Mouse (Mus musculus) brain, embryonic 14.5 days (tissue): ENCODE data around the gene Dhx37. TPM values are rescaled to one million over a fixed set of nuclear protein-coding genes. Genes with fewer than 3 reads are reported as not detected.
"Not testable (repeated sequence)": the region's sequence is repeated elsewhere in the genome, so short reads cannot be mapped to it uniquely, and the experiment has no call there.

Experiments used
- DNase-seq: peaks from one replicate; pipeline ENCODE4 v3.0.0-alpha.2; 2011; ENCODE audit warnings: low read depth
- CTCF ChIP-seq: fragments of 200-500 bp; IDR thresholded peaks from 2 replicates; pipeline ENCODE4 v1.5.1; 2012; ENCODE audit warnings: inconsistent platforms, mild to moderate bottlenecking, moderate library complexity, borderline replicate concordance; ENCODE audit not compliant: insufficient read depth, insufficient read length; ENCODE audit errors: extremely low read depth
- POLR2A ChIP-seq: fragments of 200-500 bp; IDR thresholded peaks from 2 replicates; pipeline ENCODE4 v1.6.1; 2012; ENCODE audit warnings: mild to moderate bottlenecking, inconsistent platforms, borderline replicate concordance; ENCODE audit not compliant: poor library complexity, insufficient read depth, insufficient read length, severe bottlenecking; ENCODE audit errors: extremely low read depth
- polyA plus RNA-seq: library from polyadenylated mRNA; depleted of rRNA; stranded (reverse); fragments of >200 nt; gene quantifications from 2 replicates; pipeline ENCODE4 v1.2.3, GENCODE M21; 2012

Dhx37 gene
- polyA plus RNA-seq, 1 experiment: 31.5 TPM

GRCm38 (mm10) chr5:125419124-125419523, 14.8 kb downstream of the Dhx37 start:
- TF ChIP-seq POLR2A: no peak
- TF ChIP-seq CTCF: no peak
- no peak for DNase-seq

- TF ChIP-seq POLR2A: no peak
- TF ChIP-seq CTCF: no peak
- no peak for DNase-seq
Measured at GRCm38 (mm10) chr5:125418636-125419035, 15.3 kb downstream of the Dhx37 start.

- no peak for DNase-seq
Measured at GRCm38 (mm10) chr5:125416183-125416582, 17.7 kb downstream of the Dhx37 start.

GRCm38 (mm10) chr5:125413763-125414162, 20.2 kb downstream of the Dhx37 start:
- DNase-seq: peak; percentile 65
- TF ChIP-seq POLR2A (no peak), CTCF (no peak)

More at GRCm38 (mm10) chr5:125416183-125416582, 17.7 kb downstream of the Dhx37 start:
- no peak for TF ChIP-seq POLR2A
- TF ChIP-seq CTCF: no peak

- not testable (repeated sequence) for DNase-seq
Measured at GRCm38 (mm10) chr5:125412536-125412935, 21.4 kb downstream of the Dhx37 start.

GRCm38 (mm10) chr5:125411972-125412530, 21.9 kb downstream of the Dhx37 start:
- DNase-seq: peak; percentile 52
- TF ChIP-seq POLR2A (no peak), CTCF (peak; percentile 60; the same call in 1 of the 2 replicates)

- TF ChIP-seq CTCF (no peak), POLR2A (no peak)
- DNase-seq: peak; percentile 73
Measured at GRCm38 (mm10) chr5:125409348-125410090, 24.4 kb downstream of the Dhx37 start.

GRCm38 (mm10) chr5:125408842-125409241, 25.1 kb downstream of the Dhx37 start:
- TF ChIP-seq CTCF (no peak), POLR2A (no peak)
- DNase-seq: peak; percentile 89

- DNase-seq: no peak
- TF ChIP-seq POLR2A (no peak), CTCF (no peak)
Measured at GRCm38 (mm10) chr5:125407910-125408575, 25.9 kb downstream of the Dhx37 start.

GRCm38 (mm10) chr5:125407020-125407830, 26.7 kb downstream of the Dhx37 start:
- DNase-seq: no peak
- no peak for TF ChIP-seq CTCF
- TF ChIP-seq POLR2A: no peak

GRCm38 (mm10) chr5:125406322-125407016, 27.5 kb downstream of the Dhx37 start:
- DNase-seq: peak; percentile 74
- TF ChIP-seq CTCF (no peak), POLR2A (no peak)

- peak; percentile 95 for DNase-seq
- TF ChIP-seq CTCF: no peak
- no peak for TF ChIP-seq POLR2A
Measured at GRCm38 (mm10) chr5:125405546-125406248, 28.2 kb downstream of the Dhx37 start.
